Mouse (Mus musculus) heart, embryonic 13.5 days (tissue): ENCODE measurements at regions not wholly inside any gene's neighbourhood (a gene's known extent, or its start where the extent isn't known, plus 50 kb on each side); places are given as distances from the start of the nearest gene placed in this dataset.

Source experiments
- ATAC-seq: fragments of 200-750 bp; cut with Nextera tagmentation; 2 replicates; pipeline ENCODE4 v1.8.0; 2017; ENCODE audit warnings: moderate TSS enrichment; ENCODE audit not compliant: insufficient number of reproducible peaks, low FRiP score, low TSS enrichment; ENCODE audit errors: extremely low read depth
- H3K27ac ChIP-seq: fragments of 300-500 bp; sonication (generic); replicated peaks from 2 replicates; pipeline ENCODE4 v1.5.1; 2015; ENCODE audit warnings: moderate library complexity, mild to moderate bottlenecking, inconsistent platforms
- H3K27me3 ChIP-seq: fragments of 300-500 bp; sonication (generic); replicated peaks from 2 replicates; pipeline ENCODE4 v1.6.1; 2015; ENCODE audit warnings: mild to moderate bottlenecking, inconsistent platforms
- H3K36me3 ChIP-seq: fragments of 300-500 bp; sonication (generic); 2 replicates; pipeline ENCODE4 v1.6.1; 2015; ENCODE audit warnings: mild to moderate bottlenecking, inconsistent platforms
- H3K4me1 ChIP-seq: fragments of 300-500 bp; sonication (generic); 2 replicates; pipeline ENCODE4 v1.6.1; 2015; ENCODE audit warnings: inconsistent platforms
- H3K4me2 ChIP-seq: fragments of 300-500 bp; sonication (generic); 2 replicates; pipeline ENCODE4 v1.6.1; 2015; ENCODE audit warnings: inconsistent platforms, mild to moderate bottlenecking, moderate library complexity
- H3K4me3 ChIP-seq: fragments of 300-500 bp; sonication (generic); 2 replicates; pipeline ENCODE4 v1.5.1; 2015; ENCODE audit warnings: moderate library complexity, mild to moderate bottlenecking, inconsistent platforms
- H3K9ac ChIP-seq: fragments of 300-500 bp; sonication (generic); 2 replicates; pipeline ENCODE4 v1.6.1; 2015; ENCODE audit warnings: inconsistent platforms, mild to moderate bottlenecking, moderate library complexity
- H3K9me3 ChIP-seq: fragments of 300-500 bp; sonication (generic); 2 replicates; pipeline ENCODE4 v1.6.1; 2016; ENCODE audit warnings: inconsistent platforms
- WGBS: fragments of 180-500 bp; shearing (Covaris S2); methylation state at CpG from one replicate; pipeline ENCODE4 v1.1.7; 2015; ENCODE audit warnings: mixed read lengths; 5-methylcytosine and 5-hydroxymethylcytosine counted together

DNA sequence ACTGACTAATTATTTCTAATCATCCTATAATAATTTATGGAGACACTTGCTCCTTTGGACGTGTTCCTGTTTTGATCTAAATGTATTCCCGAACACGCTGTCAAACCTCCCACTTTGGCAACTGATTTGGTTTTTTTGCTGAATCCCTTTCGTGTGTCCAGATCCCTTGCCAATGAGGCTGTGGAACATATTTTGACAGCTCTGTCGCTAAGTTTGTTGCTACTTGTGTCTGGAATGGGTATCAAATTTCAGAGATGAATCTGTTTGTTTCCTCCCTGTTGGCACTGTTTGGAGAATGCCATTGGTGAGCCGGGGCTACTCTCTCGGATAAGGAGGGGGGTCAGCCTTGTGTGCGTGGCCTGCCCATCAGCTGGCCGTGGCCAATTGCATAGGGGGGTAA is 277.2 kb upstream of the Tshz3 start:
- 71% methylated on average over 9 of the region's 9 CpGs for WGBS
- ATAC-seq = no peak
- no peak overlapping the region for H3K27ac ChIP-seq
- no peaks in the 10 kb centered on the region for H3K9me3 ChIP-seq
- no peaks in the 10 kb centered on the region for H3K27me3 ChIP-seq
- H3K4me1 ChIP-seq = no peaks in the 10 kb centered on the region
- H3K4me3 ChIP-seq = no peak overlapping the region
- H3K9ac ChIP-seq = no peak overlapping the region
- H3K4me2 ChIP-seq = no peak overlapping the region
- H3K36me3 ChIP-seq = no peaks in the 10 kb centered on the region

DNA sequence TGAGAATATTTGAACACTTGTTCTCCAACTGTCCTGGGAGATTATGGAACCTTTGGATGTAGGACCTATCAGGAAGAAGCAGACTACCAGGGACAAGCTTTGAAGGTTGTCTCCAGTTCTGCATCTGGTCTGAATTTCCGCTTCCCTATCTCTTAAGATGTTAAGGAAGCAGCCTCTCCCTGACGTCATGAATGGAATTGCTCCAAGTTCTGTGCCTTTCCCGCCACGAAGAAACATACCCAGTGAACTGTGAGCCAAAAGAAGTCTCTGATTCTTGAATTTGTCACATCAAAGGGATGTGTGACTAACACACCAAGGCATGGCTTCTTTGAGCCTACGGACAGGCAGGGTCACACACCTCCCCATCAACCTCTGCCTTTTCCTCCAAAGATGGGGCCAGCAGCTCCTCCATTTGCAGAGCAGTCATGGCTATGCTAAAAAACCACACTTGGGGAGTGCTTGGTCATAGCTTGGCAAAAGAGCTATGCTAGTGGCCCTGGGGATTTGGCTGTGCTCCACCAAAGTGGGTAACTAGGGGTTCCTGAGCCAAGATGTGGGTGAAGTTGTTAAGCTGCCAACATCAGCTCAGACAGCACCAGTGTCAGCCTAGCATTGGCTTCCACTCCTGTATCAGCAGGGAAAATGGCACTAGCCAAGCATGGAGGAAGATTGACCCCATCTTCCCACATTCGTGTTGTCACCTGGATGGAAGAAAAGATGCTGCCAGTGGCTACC is 248.6 kb upstream of the Tshz3 start:
- 50% methylated on average over 6 of the region's 6 CpGs for WGBS
- Histone ChIP-seq H3K4me2 (no peak overlapping the region), H3K4me3 (no peak overlapping the region), H3K27me3 (no peaks in the 10 kb centered on the region), H3K36me3 (no peaks in the 10 kb centered on the region), H3K4me1 (no peaks in the 10 kb centered on the region), H3K9ac (no peak overlapping the region), H3K27ac (no peak overlapping the region), H3K9me3 (no peaks in the 10 kb centered on the region)
- no peak for ATAC-seq

DNA sequence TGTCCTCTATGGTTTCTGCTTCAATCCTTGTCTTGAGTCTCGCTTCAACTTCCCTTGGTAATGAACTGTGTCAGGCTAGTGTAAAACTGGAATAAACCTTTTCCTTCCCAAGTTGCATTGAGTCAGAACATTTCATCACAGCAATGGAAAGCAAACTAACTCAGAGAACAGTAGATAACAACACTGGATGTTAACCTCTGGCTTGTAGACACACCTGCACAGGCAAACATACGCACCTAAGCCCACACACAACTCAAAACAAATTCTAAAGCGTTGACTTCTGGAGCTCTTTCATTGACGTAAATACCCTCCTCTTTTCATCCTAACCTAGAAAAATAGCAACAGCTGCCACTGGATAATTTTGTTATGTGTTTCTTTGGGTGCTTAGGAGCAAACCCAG is 244.1 kb upstream of the Tshz3 start:
- no peaks in the 10 kb centered on the region for H3K36me3 ChIP-seq
- H3K4me3 ChIP-seq = no peak overlapping the region
- no peak overlapping the region for H3K4me2 ChIP-seq
- ATAC-seq = no peak
- H3K9ac ChIP-seq = no peak overlapping the region
- no peak overlapping the region for H3K27ac ChIP-seq
- no peaks in the 10 kb centered on the region for H3K27me3 ChIP-seq
- no peaks in the 10 kb centered on the region for H3K4me1 ChIP-seq
- no peaks in the 10 kb centered on the region for H3K9me3 ChIP-seq
- 83% methylated on average over 4 of the region's 4 CpGs for WGBS

DNA sequence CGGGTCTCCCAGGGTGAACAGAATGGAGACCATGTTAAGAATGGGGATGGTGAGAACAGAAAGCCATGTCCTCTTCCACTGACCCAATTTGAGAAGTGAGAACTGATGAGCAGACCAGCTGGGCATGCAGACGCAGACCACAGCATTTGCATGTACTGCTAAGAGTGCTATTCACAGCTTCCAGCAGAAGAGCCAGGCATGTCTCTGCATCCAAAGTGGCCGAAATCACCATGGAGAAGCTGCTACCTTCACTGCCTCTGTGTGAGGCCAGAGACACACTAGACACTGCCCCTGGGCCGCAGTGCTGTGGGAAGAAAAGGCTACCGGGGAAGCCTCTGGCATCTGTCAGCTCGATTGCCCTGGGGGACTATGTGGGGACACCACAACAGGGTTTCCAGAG is 241.8 kb upstream of the Tshz3 start:
- no peaks in the 10 kb centered on the region for H3K36me3 ChIP-seq
- no peak overlapping the region for H3K4me3 ChIP-seq
- 81% methylated on average over 6 of the region's 6 CpGs for WGBS
- H3K27ac ChIP-seq = no peak overlapping the region
- H3K4me2 ChIP-seq = no peak overlapping the region
- no peak for ATAC-seq
- no peaks in the 10 kb centered on the region for H3K4me1 ChIP-seq
- H3K9ac ChIP-seq = no peak overlapping the region
- no peaks in the 10 kb centered on the region for H3K9me3 ChIP-seq
- no peaks in the 10 kb centered on the region for H3K27me3 ChIP-seq

DNA sequence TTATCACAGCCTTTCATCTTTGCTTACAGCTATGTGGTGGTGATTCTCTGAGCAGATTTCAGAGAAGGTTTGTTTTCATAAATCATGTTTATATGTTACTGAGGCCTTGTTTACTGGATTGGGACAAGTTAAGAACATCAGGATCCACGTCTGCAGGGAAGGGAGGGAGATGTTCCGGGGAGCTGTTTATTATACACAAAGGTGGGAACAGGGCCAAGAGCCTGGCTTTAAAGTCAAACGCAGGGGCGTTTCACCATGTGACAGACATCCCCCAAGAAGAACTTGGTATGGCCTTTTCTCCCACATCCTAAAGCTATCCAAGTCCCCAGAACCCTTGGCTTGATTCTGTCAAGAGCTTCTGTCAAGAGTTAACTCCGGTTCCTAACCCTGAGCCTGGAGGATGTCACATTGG is 235.5 kb upstream of the Tshz3 start:
- Histone ChIP-seq H3K4me1 (no peaks in the 10 kb centered on the region), H3K4me3 (no peak overlapping the region), H3K27ac (no peak overlapping the region), H3K9ac (no peak overlapping the region), H3K27me3 (no peaks in the 10 kb centered on the region), H3K9me3 (no peaks in the 10 kb centered on the region), H3K4me2 (no peak overlapping the region), H3K36me3 (no peaks in the 10 kb centered on the region)
- ATAC-seq = no peak
- WGBS = 53% methylated on average over 5 of the region's 5 CpGs

DNA sequence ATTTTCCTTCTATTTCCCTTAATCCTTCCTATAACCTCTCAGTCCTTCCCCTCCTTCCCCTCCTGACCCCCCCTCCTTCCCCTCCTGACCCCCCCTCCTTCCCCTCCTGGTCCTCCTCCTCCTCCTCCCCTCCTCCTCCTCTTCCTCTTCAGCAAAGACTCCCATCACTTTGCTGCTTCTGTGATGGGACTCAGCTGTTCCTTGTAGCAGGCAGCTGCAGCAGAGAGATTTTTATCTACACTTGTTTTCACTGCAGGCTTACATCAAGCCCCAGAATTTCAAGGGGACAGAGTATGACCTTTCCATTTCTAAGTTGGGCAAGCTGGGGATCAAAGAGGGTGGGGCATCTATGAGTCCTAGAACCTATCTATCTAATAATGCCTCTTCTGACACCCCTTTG is 228.5 kb upstream of the Tshz3 start:
- no peaks in the 10 kb centered on the region for H3K36me3 ChIP-seq
- no peak overlapping the region for H3K9ac ChIP-seq
- no peak overlapping the region for H3K4me2 ChIP-seq
- H3K27me3 ChIP-seq = no peaks in the 10 kb centered on the region
- H3K9me3 ChIP-seq = no peaks in the 10 kb centered on the region
- no peak overlapping the region for H3K27ac ChIP-seq
- H3K4me1 ChIP-seq = no peaks in the 10 kb centered on the region
- H3K4me3 ChIP-seq = no peak overlapping the region
- ATAC-seq = no peak

DNA sequence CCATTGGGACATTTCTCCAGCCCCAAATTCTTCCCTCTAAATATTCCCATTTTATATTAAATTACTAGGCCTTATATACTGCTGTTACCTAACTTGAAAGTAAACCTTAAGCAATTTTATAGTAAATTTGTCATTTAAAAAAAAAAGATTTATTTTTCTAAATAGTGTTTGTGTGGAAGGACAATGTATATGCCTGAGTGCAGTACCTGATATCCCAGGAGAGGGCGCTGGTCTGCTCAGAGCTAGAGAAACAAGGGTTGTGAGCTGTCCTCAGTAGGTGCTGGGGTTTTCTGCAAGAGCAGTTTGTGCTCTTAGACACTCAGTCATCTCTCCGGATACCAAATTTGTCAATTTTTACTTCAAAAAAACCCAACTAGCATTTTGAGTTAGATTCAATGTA is 224.4 kb upstream of the Tshz3 start:
- 72% methylated on average over 2 of the region's 2 CpGs for WGBS
- ATAC-seq = no peak
- Histone ChIP-seq H3K27me3 (no peaks in the 10 kb centered on the region), H3K9ac (no peak overlapping the region), H3K4me3 (no peak overlapping the region), H3K27ac (no peak overlapping the region), H3K4me2 (no peak overlapping the region), H3K9me3 (no peaks in the 10 kb centered on the region), H3K4me1 (no peaks in the 10 kb centered on the region), H3K36me3 (no peaks in the 10 kb centered on the region)

DNA sequence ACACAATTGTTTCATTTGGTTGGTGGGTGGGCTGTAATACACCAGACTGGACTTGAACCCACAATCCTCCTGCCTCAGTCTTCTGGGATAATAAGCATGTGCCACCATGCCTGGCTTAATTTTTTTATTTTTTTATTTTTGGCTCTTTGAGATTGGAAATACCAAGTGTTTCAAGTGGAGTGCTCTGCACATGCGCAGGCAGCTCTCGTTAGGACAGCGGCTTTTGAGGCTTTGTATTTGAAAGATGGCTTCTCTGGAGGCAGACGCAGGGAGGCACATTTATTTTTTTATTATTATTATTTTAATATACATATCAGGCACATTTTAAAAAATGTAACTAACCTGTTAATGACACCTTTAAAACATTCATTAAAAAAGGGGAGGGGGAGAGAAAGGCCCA is 221.5 kb upstream of the Tshz3 start:
- Histone ChIP-seq H3K4me2 (no peak overlapping the region), H3K27ac (no peak overlapping the region), H3K9me3 (no peaks in the 10 kb centered on the region), H3K9ac (no peak overlapping the region), H3K36me3 (no peaks in the 10 kb centered on the region), H3K4me3 (no peak overlapping the region), H3K4me1 (no peaks in the 10 kb centered on the region), H3K27me3 (no peaks in the 10 kb centered on the region)
- ATAC-seq = no peak
- WGBS = 83% methylated on average over 4 of the region's 4 CpGs

DNA sequence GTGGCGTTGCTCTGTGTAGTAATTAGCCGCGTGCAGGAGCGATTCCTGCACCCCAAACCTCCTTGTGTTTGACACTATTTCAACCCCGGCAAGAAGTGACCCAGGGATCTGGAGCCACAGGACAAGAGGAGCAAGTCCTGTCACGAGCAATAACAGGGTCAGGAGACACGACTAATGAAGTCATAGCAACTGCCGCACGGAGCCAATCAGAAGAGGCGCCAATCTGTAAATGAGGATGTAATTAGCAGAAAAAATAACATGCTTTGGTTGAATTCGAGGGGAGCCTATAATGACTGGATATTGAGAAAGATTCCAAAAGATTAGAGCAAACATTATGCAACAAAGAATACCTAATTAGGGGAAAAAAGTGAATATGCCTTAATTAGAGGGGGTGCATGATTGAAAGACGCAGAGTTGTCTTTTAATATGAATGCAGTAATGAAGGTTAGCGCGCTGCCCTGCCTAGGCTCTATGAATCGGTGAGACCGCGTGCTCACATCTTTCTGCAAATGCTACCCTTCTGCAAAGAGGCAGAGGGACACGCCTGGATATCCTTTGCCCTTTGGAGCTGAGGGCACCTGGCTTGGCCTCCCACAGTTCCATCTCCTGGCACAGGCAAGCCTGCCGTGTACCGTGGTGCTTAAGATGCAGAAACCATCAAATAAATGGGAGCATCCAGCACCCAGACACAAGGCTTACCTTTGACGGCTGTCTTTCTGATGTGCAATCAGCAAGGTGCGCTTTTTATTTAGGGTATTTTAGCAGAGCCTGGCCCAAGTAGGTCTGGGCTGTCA is 220.9 kb upstream of the Tshz3 start:
- Histone ChIP-seq H3K4me1 (no peaks in the 10 kb centered on the region), H3K27ac (no peak overlapping the region), H3K4me2 (no peak overlapping the region), H3K36me3 (no peaks in the 10 kb centered on the region), H3K9me3 (no peaks in the 10 kb centered on the region), H3K27me3 (no peaks in the 10 kb centered on the region), H3K9ac (no peak overlapping the region), H3K4me3 (no peak overlapping the region)
- WGBS = 79% methylated on average over 22 of the region's 22 CpGs
- ATAC-seq = no peak

DNA sequence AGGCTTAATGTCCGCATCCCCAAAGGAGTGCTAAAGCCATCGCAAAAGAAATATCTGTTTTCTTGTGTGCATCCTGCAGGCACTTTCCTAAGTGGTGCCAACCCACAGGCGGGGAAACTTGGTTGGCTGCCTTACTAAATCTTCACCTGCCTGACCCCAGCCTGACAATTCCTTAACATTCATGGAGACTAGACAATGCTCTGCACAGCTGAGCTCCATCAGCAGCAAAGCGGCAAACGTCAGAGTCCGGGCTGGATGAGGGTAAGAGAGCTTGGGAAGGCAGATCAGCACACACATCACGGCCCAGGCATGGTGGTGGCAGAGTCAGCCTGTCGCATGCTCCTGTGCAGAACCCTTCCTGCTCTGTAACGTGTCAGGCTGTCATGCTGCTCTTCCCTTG is 209.8 kb upstream of the Tshz3 start:
- ATAC-seq = no peak
- H3K4me3 ChIP-seq = no peak overlapping the region

DNA sequence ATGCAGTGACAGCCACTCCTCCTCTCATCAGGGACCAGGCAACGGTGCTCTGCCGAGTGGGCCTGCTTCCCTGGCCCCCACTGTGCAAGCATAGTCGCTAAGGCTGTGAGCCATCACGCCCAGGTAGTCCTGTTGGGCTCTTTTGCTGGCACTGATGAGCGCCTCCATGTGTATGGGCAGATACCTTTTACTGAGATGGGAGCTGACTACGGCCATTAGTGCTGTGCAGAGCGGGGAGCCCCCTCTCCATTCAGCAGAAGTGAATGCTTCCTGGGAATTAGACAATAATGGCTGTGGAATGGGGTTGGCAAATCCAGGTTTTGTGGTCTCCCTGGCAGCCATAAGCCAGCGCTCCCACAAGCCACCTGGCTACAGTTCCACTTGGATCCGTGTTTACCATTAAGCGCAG is 206.7 kb upstream of the Tshz3 start:
- Histone ChIP-seq H3K9ac (no peak overlapping the region), H3K36me3 (no peaks in the 10 kb centered on the region), H3K4me2 (no peak overlapping the region), H3K4me1 (no peaks in the 10 kb centered on the region), H3K27me3 (no peaks in the 10 kb centered on the region; the same call in 1 of the 2 replicates), H3K9me3 (no peaks in the 10 kb centered on the region), H3K4me3 (no peak overlapping the region), H3K27ac (no peak overlapping the region)
- ATAC-seq = no peak
- 67% methylated on average over 10 of the region's 10 CpGs for WGBS

More for the DNA sequence above, 209.8 kb upstream of the Tshz3 start:
- Histone ChIP-seq H3K4me2 (no peak overlapping the region), H3K27me3 (no peaks in the 10 kb centered on the region; the same call in 1 of the 2 replicates), H3K27ac (no peak overlapping the region), H3K9me3 (no peaks in the 10 kb centered on the region), H3K4me1 (no peaks in the 10 kb centered on the region), H3K36me3 (no peaks in the 10 kb centered on the region), H3K9ac (no peak overlapping the region)
- 76% methylated on average over 9 of the region's 9 CpGs for WGBS
